Mouse (Mus musculus): Measurements from ENCODE around the gene Tmem59. TPM values are rescaled to one million over a fixed set of nuclear protein-coding genes. Genes with fewer than 3 reads are reported as not detected.

Gene Tmem59
- polyA plus RNA-seq, 1 experiment from 2014 or later: 560 TPM

DNA sequence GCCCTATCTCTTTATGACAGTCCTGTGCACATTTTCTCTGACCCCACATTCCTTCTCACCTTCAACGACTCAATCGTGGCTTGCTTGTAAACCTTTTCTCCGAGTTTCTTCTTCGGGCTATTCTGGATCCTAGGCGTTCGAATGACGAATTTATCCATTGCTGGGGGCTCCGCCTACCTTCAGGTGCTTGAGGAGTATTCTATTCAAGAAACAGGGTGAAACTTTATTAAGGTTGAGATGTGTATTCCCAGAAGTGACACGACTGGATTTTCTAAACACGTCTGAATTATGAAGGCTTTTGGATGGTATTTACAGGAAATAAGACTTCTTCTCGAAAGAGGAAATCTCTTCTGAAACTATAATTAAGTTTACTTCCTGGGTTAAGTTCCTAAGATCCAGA lies 693 bp upstream of the Tmem59 start:
- peaks cover 11% of the 10 kb centered on the region for H3K36me3 ChIP-seq (ENCODE audit: control insufficient read depth, insufficient read depth)

DNA sequence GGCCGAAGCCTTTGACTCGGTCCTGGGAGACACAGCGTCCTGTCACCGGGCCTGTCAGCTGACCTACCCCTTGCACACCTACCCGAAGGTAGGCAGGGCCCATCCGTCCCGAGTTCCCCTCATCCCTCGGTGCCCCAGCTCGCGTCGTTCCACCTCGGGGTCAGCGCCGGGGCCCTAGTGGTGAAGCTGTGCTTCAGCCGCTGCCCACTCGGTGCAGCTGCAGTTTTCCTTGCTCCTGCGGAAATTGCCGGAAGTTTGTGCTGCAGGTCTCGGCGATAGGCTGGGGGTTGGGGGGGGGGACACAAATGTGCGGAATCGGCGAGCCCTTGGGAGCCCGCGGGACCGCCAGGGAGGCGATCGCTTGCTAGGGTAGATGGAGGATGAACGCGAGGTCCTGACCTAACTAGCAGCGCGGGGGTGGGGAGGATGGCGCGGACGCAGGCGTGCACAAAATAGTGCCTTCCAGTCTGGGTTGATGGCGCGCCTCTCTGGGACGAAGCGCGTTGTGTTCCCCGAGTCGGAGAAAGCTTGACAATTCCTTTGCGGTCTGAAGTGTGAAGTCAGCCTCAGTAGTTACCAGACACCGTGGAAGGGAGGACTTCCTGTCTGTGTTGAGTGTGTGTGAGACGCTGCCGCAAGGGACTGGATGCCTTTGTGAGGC lies 761 bp downstream of the Tmem59 start, which contains the start of gene Tceanc2:
Tceanc2 (minus strand) TSS at position 287 of the 661 bp plus-strand sequence.
- peaks cover 11% of the 10 kb centered on the region for H3K4me1 ChIP-seq (replicated peaks; ENCODE audit: control insufficient read depth, insufficient read depth, low read length)
- H3K36me3 ChIP-seq (ENCODE audit: control insufficient read depth, insufficient read depth): peaks cover 11% of the 10 kb centered on the region
- H3K27ac ChIP-seq (ENCODE audit: low read depth, low read length): peak within 1 kb of the TSS; percentile 97
- under 1% methylated on average over 46 of the region's 47 CpGs for WGBS
- peak within 1 kb of the TSS; percentile 74 for H3K4me2 ChIP-seq (replicated peaks; ENCODE audit: low read depth)
- no peaks in the 10 kb centered on the region for H3K9me3 ChIP-seq (ENCODE audit: control insufficient read depth)
- peak; percentile 48 for ATAC-seq
- H3K9ac ChIP-seq (ENCODE audit: low read depth, low read length): peak within 1 kb of the TSS; percentile 94
- peak; percentile 45 for TF ChIP-seq CTCF (IDR thresholded peaks at IDR 0.05; ENCODE audit: low read depth)
- no peaks in the 10 kb centered on the region for H3K27me3 ChIP-seq (replicated peaks; ENCODE audit: control insufficient read depth, insufficient read depth, low read length)
- H3K4me3 ChIP-seq (ENCODE audit: low read depth, low read length): peak within 1 kb of the TSS; percentile 98

More for the DNA sequence above, 693 bp upstream of the Tmem59 start:
- peaks cover 7% of the 10 kb centered on the region for H3K4me1 ChIP-seq (replicated peaks; ENCODE audit: control insufficient read depth, insufficient read depth, low read length)
- WGBS: 17% methylated on average over 11 of the region's 11 CpGs
- TF ChIP-seq CTCF (IDR thresholded peaks at IDR 0.05; ENCODE audit: low read depth): no peak
- peak overlapping the region; percentile 98 for H3K4me3 ChIP-seq (ENCODE audit: low read depth, low read length)
- no peaks in the 10 kb centered on the region for H3K9me3 ChIP-seq (ENCODE audit: control insufficient read depth)
- H3K9ac ChIP-seq (ENCODE audit: low read depth, low read length): peak overlapping the region; percentile 94
- no peak for ATAC-seq
- peak overlapping the region; percentile 97 for H3K27ac ChIP-seq (ENCODE audit: low read depth, low read length)
- no peaks in the 10 kb centered on the region for H3K27me3 ChIP-seq (replicated peaks; ENCODE audit: control insufficient read depth, insufficient read depth, low read length)
- peak overlapping the region; percentile 74 for H3K4me2 ChIP-seq (replicated peaks; ENCODE audit: low read depth)

DNA sequence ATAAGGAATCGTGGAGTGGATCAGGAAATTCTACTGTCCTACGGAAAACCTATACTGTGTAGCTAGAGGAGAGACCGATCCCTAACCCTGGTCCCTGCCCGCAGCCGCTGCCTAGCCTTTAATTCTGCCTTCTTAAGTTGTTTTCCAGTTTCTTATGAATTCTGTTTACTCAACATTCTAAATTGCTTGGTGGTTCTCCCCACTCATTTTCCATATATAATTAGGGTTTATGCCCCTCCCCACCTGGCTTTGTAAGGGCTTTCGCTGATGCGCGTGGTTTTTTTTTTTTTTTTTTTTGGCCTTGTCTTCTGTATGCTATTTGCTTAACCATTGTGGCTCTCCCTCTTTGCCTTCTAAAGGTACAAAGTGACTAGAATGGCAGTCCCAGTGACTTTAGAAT lies 1.4 kb downstream of the Tmem59 start:
- peak overlapping the region; percentile 94; the same call in 1 of the 2 replicates for H3K9ac ChIP-seq (ENCODE audit: low read depth, low read length)

DNA sequence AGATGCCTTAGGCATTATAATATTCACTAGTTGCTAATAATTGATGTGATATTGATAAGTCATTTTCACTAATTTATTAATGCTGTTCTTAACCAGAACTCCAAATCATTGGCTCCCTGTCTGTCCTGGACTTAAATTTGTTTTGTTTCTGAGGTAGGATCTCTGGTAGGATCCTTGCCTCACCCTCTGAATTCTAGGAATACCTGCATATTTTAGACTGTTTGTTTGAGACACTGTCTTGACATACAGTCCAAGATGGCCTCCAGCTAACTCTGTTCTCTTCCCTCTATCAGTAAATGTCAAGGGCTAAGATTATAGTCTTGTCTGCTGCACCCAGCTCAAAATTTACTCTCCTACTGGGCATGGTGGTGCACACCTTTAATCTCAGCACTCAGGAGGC lies 2.5 kb downstream of the Tmem59 start:
- no peak overlapping the region for H3K27ac ChIP-seq (ENCODE audit: low read depth, low read length)
- H3K4me3 ChIP-seq (ENCODE audit: low read depth, low read length): no peak overlapping the region
- no peaks in the 10 kb centered on the region for H3K36me3 ChIP-seq (ENCODE audit: control insufficient read depth, insufficient read depth)
- ATAC-seq: no peak
- H3K9me3 ChIP-seq (ENCODE audit: control insufficient read depth): no peaks in the 10 kb centered on the region
- TF ChIP-seq CTCF (IDR thresholded peaks at IDR 0.05; ENCODE audit: low read depth): no peak
- H3K27me3 ChIP-seq (replicated peaks; ENCODE audit: control insufficient read depth, insufficient read depth, low read length): no peaks in the 10 kb centered on the region
- peaks cover 11% of the 10 kb centered on the region for H3K4me1 ChIP-seq (replicated peaks; ENCODE audit: control insufficient read depth, insufficient read depth, low read length)
- 0 out of 2 replicates have a peak overlapping the region, but pooled peaks have one; percentile 1 for H3K4me2 ChIP-seq (replicated peaks; ENCODE audit: low read depth)
- no peak overlapping the region for H3K9ac ChIP-seq (ENCODE audit: low read depth, low read length)

More for the DNA sequence above, 1.4 kb downstream of the Tmem59 start:
- Histone ChIP-seq H3K27ac (ENCODE audit: low read depth, low read length) (peak overlapping the region; percentile 97), H3K9me3 (ENCODE audit: control insufficient read depth) (no peaks in the 10 kb centered on the region), H3K4me1 (replicated peaks; ENCODE audit: control insufficient read depth, insufficient read depth, low read length) (peaks cover 11% of the 10 kb centered on the region), H3K36me3 (ENCODE audit: control insufficient read depth, insufficient read depth) (peaks cover 10% of the 10 kb centered on the region), H3K4me2 (replicated peaks; ENCODE audit: low read depth) (peak overlapping the region; percentile 74), H3K4me3 (ENCODE audit: low read depth, low read length) (peak overlapping the region; percentile 98), H3K27me3 (replicated peaks; ENCODE audit: control insufficient read depth, insufficient read depth, low read length) (no peaks in the 10 kb centered on the region)
- no peak for TF ChIP-seq CTCF (IDR thresholded peaks at IDR 0.05; ENCODE audit: low read depth)
- WGBS: 1% methylated on average over 8 of the region's 8 CpGs
- no peak for ATAC-seq

DNA sequence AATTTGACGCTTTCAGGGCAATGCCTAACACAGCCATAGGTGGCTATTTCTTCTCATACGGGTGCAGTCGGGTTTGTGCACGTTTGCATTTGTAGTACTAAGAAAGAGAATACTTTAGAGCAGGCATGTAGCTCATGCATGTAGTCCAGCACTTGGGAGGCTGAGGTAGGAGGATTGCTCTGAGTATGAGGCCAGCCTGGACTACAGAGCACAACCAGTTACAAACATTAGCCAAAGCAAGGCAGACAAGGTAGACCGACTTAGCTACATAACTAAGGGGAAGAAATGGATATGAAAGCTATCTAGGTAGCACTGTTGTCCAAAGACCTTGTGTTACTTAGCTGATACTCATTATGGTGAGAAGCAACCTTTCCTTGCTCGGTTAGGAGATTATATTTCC lies 3.7 kb downstream of the Tmem59 start:
- 81% methylated on average over 6 of the region's 6 CpGs for WGBS
- H3K36me3 ChIP-seq (ENCODE audit: control insufficient read depth, insufficient read depth): peaks cover 7% of the 10 kb centered on the region
- no peaks in the 10 kb centered on the region for H3K27me3 ChIP-seq (replicated peaks; ENCODE audit: control insufficient read depth, insufficient read depth, low read length)
- H3K9ac ChIP-seq (ENCODE audit: low read depth, low read length): no peak overlapping the region
- no peak for ATAC-seq
- TF ChIP-seq CTCF (IDR thresholded peaks at IDR 0.05; ENCODE audit: low read depth): no peak
- peaks cover 11% of the 10 kb centered on the region for H3K4me1 ChIP-seq (replicated peaks; ENCODE audit: control insufficient read depth, insufficient read depth, low read length)
- H3K4me2 ChIP-seq (replicated peaks; ENCODE audit: low read depth): no peak overlapping the region
- no peak overlapping the region for H3K4me3 ChIP-seq (ENCODE audit: low read depth, low read length)
- no peak overlapping the region for H3K27ac ChIP-seq (ENCODE audit: low read depth, low read length)
- H3K9me3 ChIP-seq (ENCODE audit: control insufficient read depth): no peaks in the 10 kb centered on the region

GRCm38 (mm10) chr4:107182796-107183195 lies 4.6 kb downstream of the Tmem59 start:
- H3K4me3 ChIP-seq (ENCODE audit: low read depth, low read length): no peak overlapping the region
- no peak overlapping the region for H3K4me2 ChIP-seq (replicated peaks; ENCODE audit: low read depth)
- 57% methylated on average over 2 of the region's 2 CpGs for WGBS
- no peaks in the 10 kb centered on the region for H3K27me3 ChIP-seq (replicated peaks; ENCODE audit: control insufficient read depth, insufficient read depth, low read length)
- no peak overlapping the region for H3K9ac ChIP-seq (ENCODE audit: low read depth, low read length)
- ATAC-seq: no peak
- TF ChIP-seq CTCF (IDR thresholded peaks at IDR 0.05; ENCODE audit: low read depth): no peak
- H3K9me3 ChIP-seq (ENCODE audit: control insufficient read depth): no peaks in the 10 kb centered on the region
- no peak overlapping the region for H3K27ac ChIP-seq (ENCODE audit: low read depth, low read length)
- H3K36me3 ChIP-seq (ENCODE audit: control insufficient read depth, insufficient read depth): peaks cover 15% of the 10 kb centered on the region
- peaks cover 4% of the 10 kb centered on the region; the same call in 1 of the 2 replicates for H3K4me1 ChIP-seq (replicated peaks; ENCODE audit: control insufficient read depth, insufficient read depth, low read length)
